Mouse (Mus musculus) stomach, embryonic 15.5 days (tissue): ENCODE measurements around the gene Vcl. TPM values are rescaled to one million over a fixed set of nuclear protein-coding genes. Genes with fewer than 3 reads are reported as not detected.

Source experiments
- ATAC-seq: fragments of 200-750 bp; cut with Nextera tagmentation; 2 replicates; pipeline ENCODE4 v1.8.0; 2017; ENCODE audit warnings: low read depth, moderate number of reproducible peaks, moderate TSS enrichment; ENCODE audit not compliant: insufficient read depth, low FRiP score
- H3K27ac ChIP-seq: fragments of 300-500 bp; sonication (generic); 2 replicates; pipeline ENCODE4 v1.5.1; 2015; ENCODE audit warnings: mild to moderate bottlenecking, inconsistent platforms
- H3K27me3 ChIP-seq: fragments of 300-500 bp; sonication (generic); replicated peaks from 2 replicates; pipeline ENCODE4 v1.6.1; 2015; ENCODE audit warnings: inconsistent platforms
- H3K36me3 ChIP-seq: fragments of 300-500 bp; sonication (generic); 2 replicates; pipeline ENCODE4 v1.6.1; 2015; ENCODE audit warnings: inconsistent platforms
- H3K4me1 ChIP-seq: fragments of 300-500 bp; sonication (generic); 2 replicates; pipeline ENCODE4 v1.6.1; 2015; ENCODE audit warnings: inconsistent platforms
- H3K4me2 ChIP-seq: fragments of 300-500 bp; sonication (generic); 2 replicates; pipeline ENCODE4 v1.6.1; 2015; ENCODE audit warnings: mild to moderate bottlenecking, inconsistent platforms
- H3K4me3 ChIP-seq: fragments of 300-500 bp; sonication (generic); replicated peaks from 2 replicates; pipeline ENCODE4 v1.5.1; 2015; ENCODE audit warnings: inconsistent platforms
- H3K9ac ChIP-seq: fragments of 300-500 bp; sonication (generic); 2 replicates; pipeline ENCODE4 v1.6.1; 2015; ENCODE audit warnings: inconsistent platforms
- H3K9me3 ChIP-seq: fragments of 300-500 bp; sonication (generic); 2 replicates; pipeline ENCODE4 v1.6.1; 2016; ENCODE audit warnings: inconsistent platforms
- WGBS: fragments of 180-500 bp; shearing (Covaris S2); methylation state at CpG from one replicate; pipeline ENCODE4 v1.1.7; 2015; 5-methylcytosine and 5-hydroxymethylcytosine counted together
- polyA plus RNA-seq: library from polyadenylated mRNA; unstranded; fragments of >200 nt; fragmentation: Nextera tagmentation; extraction: Ambion mirVana; gene quantifications from 2 replicates; pipeline ENCODE4 v1.2.1, GENCODE M21; 2015

The Vcl gene
- polyA plus RNA-seq, 1 experiment from 2014 or later, result 74.4 TPM

- H3K4me3 ChIP-seq, result peak overlapping the region; percentile 68
- no peaks in the 10 kb centered on the region for H3K9me3 ChIP-seq
- peak overlapping the region; percentile 84 for H3K4me2 ChIP-seq
- ATAC-seq, result peak; percentile 96
- H3K27ac ChIP-seq, result peak overlapping the region; percentile 90
- H3K4me1 ChIP-seq, result peaks cover 12% of the 10 kb centered on the region; the same call in 1 of the 2 replicates
- no peaks in the 10 kb centered on the region for H3K27me3 ChIP-seq
- H3K9ac ChIP-seq, result peak overlapping the region; percentile 69
- H3K36me3 ChIP-seq, result no peaks in the 10 kb centered on the region
- under 1% methylated on average over 59 of the region's 59 CpGs for WGBS
These were observed 146.7 kb downstream of the Vcl start for GRCm38 (mm10) chr14:21075751-21076500.

- ATAC-seq, result no peak
- Histone ChIP-seq H3K9me3 (no peaks in the 10 kb centered on the region), H3K36me3 (no peaks in the 10 kb centered on the region), H3K4me1 (peaks cover 12% of the 10 kb centered on the region; the same call in 1 of the 2 replicates), H3K4me3 (peak overlapping the region; percentile 68), H3K27me3 (no peaks in the 10 kb centered on the region), H3K9ac (peak overlapping the region; percentile 69), H3K4me2 (peak overlapping the region; percentile 84), H3K27ac (peak overlapping the region; percentile 69; the same call in 1 of the 2 replicates)
- WGBS, result 35% methylated on average over 7 of the region's 7 CpGs
These were observed 147.4 kb downstream of the Vcl start for GRCm38 (mm10) chr14:21076501-21077194.

GRCm38 (mm10) chr14:21077939-21078338, 148.7 kb downstream of the Vcl start:
- Histone ChIP-seq H3K27me3 (no peaks in the 10 kb centered on the region), H3K9me3 (no peaks in the 10 kb centered on the region), H3K9ac (no peak overlapping the region), H3K4me3 (no peak overlapping the region), H3K27ac (no peak overlapping the region), H3K36me3 (no peaks in the 10 kb centered on the region), H3K4me2 (no peak overlapping the region), H3K4me1 (peaks cover 17% of the 10 kb centered on the region; the same call in 1 of the 2 replicates)
- WGBS, result 72% methylated on average over 4 of the region's 4 CpGs
- ATAC-seq, result no peak

DNA sequence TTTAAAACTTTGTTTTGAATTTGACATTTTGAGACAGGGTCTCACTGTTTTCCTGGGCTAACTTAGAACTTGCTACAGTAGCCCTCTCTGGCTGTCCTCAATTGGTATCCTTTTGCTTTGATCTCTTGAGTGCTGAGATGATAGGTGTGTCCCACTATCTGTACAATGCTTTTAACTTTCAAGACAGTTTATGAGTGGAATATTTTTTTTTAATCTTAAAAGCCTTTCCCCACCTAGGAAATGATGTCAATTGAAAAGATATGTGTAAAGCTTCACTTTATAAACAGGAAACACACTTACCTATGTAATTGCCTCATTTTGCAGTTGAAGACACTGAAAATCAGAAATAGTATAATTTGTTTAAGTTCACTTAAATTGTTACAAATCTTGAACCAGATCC, 149.3 kb downstream of the Vcl start:
- H3K36me3 ChIP-seq, result no peaks in the 10 kb centered on the region
- no peak overlapping the region for H3K4me2 ChIP-seq
- peaks cover 17% of the 10 kb centered on the region; the same call in 1 of the 2 replicates for H3K4me1 ChIP-seq
- H3K4me3 ChIP-seq, result no peak overlapping the region
- H3K27ac ChIP-seq, result no peak overlapping the region
- no peaks in the 10 kb centered on the region for H3K9me3 ChIP-seq
- no peak overlapping the region for H3K9ac ChIP-seq
- no peaks in the 10 kb centered on the region for H3K27me3 ChIP-seq
- no peak for ATAC-seq

DNA sequence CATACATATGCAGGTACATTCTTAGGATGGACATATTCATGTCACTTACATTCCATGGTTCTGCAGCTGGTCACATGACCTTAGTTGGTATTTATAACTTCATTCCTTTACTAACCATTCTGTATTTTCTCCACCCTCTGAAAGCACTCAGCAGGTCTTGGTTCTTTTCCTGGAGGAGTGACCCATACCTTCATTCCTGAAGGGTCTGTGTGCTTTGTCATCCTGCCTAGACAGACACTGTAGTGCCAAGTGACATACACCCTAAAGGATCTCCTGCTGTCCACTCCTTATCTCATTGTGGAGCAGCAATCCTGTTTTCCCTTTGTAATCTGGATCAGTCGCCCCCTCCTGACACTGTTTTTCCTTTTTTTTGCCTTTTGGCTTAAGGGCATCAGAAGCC, 153.6 kb downstream of the Vcl start:
- 69% methylated on average over 1 of the region's 1 CpGs for WGBS
- no peaks in the 10 kb centered on the region for H3K27me3 ChIP-seq

More for the DNA sequence above, 153.6 kb downstream of the Vcl start:
- Histone ChIP-seq H3K9me3 (no peaks in the 10 kb centered on the region), H3K4me3 (no peak overlapping the region), H3K4me1 (peaks cover 18% of the 10 kb centered on the region; the same call in 1 of the 2 replicates), H3K36me3 (no peaks in the 10 kb centered on the region), H3K4me2 (no peak overlapping the region), H3K9ac (no peak overlapping the region), H3K27ac (no peak overlapping the region)
- ATAC-seq, result no peak

Other genes with a start within 250 kb of the Vcl start
- 27.1 and 28.5 TPM in 2 replicates for gene Fut11, start 234.4 kb upstream of the Vcl start, polyA plus RNA-seq
- 192 and 202 TPM in 2 replicates for gene Chchd1, start 226.4 kb upstream of the Vcl start, polyA plus RNA-seq
- 27.3 and 28.0 TPM in 2 replicates for gene Zswim8, start 221.8 kb upstream of the Vcl start, polyA plus RNA-seq
- gene Ndst2, start 194.8 kb upstream of the Vcl start, polyA plus RNA-seq, result 22.3 and 25.5 TPM in 2 replicates
- 40.4 and 49.1 TPM in 2 replicates for gene Camk2g, start 135.3 kb upstream of the Vcl start, polyA plus RNA-seq
- 1.3 and 1.9 TPM in 2 replicates for gene Plau, start 92.7 kb upstream of the Vcl start, polyA plus RNA-seq
- gene Ap3m1, start 123.1 kb downstream of the Vcl start, polyA plus RNA-seq, result 60.2 and 63.8 TPM in 2 replicates
- gene Adk, start 123.2 kb downstream of the Vcl start, polyA plus RNA-seq, result 167 and 178 TPM in 2 replicates